Mouse (Mus musculus): ENCODE data around the gene Dpep2nb. TPM values are rescaled to one million over a fixed set of nuclear protein-coding genes. Genes with fewer than 3 reads are reported as not detected.
A peak's percentile ranks its signal among the peaks of the same experiment; 100 is the strongest.

Gene Dpep2nb
- polyA plus RNA-seq, 2 experiments: 0.05 to 0.17 TPM

- Histone ChIP-seq H3K4me3 (replicated peaks; ENCODE audit: low read length) (peak overlapping the region; percentile 90), H3K9me3 (ENCODE audit: control insufficient read depth, low read length) (no peaks in the 10 kb centered on the region), H3K4me2 (replicated peaks; ENCODE audit: low read depth, low read length, severe bottlenecking) (peak overlapping the region; percentile 76), H3K4me1 (ENCODE audit: control insufficient read depth, insufficient read depth, low read length) (peaks cover 28% of the 10 kb centered on the region), H3K27me3 (ENCODE audit: control insufficient read depth, insufficient read depth, low read length) (no peaks in the 10 kb centered on the region), H3K27ac (replicated peaks; ENCODE audit: low read depth, low read length) (no peak overlapping the region), H3K36me3 (ENCODE audit: control insufficient read depth, insufficient read depth, low read length) (peaks cover 16% of the 10 kb centered on the region; the same call in 1 of the 2 replicates), H3K9ac (ENCODE audit: low read depth, low read length, severe bottlenecking) (peak overlapping the region; percentile 92)
- DNase-seq (ENCODE audit: low spot score) (no peak), ATAC-seq (ENCODE audit: low FRiP score, low read depth) (no peak)
- WGBS: 47% methylated on average over 12 of the region's 12 CpGs
- no peak for TF ChIP-seq POLR2A (IDR thresholded peaks at IDR 0.05; ENCODE audit: borderline replicate concordance, extremely low read depth, insufficient read depth, insufficient read length)
Measured at GRCm38 (mm10) chr8:105964506-105965265, 41.1 kb downstream of the Dpep2nb start.

- H3K36me3 ChIP-seq (ENCODE audit: control insufficient read depth, insufficient read depth, low read length): peaks cover 41% of the 10 kb centered on the region
- H3K4me2 ChIP-seq (replicated peaks; ENCODE audit: low read depth, low read length, severe bottlenecking): no peak overlapping the region
- H3K4me1 ChIP-seq (ENCODE audit: control insufficient read depth, insufficient read depth, low read length): peaks cover 20% of the 10 kb centered on the region
- no peak for TF ChIP-seq POLR2A (IDR thresholded peaks at IDR 0.05; ENCODE audit: borderline replicate concordance, extremely low read depth, insufficient read depth, insufficient read length)
- no peaks in the 10 kb centered on the region for H3K9me3 ChIP-seq (ENCODE audit: control insufficient read depth, low read length)
- no peak overlapping the region for H3K27ac ChIP-seq (replicated peaks; ENCODE audit: low read depth, low read length)
- H3K9ac ChIP-seq (ENCODE audit: low read depth, low read length, severe bottlenecking): no peak overlapping the region
- ATAC-seq (ENCODE audit: low FRiP score, low read depth) (no peak), DNase-seq (ENCODE audit: low spot score) (no peak)
- 88% methylated on average over 10 of the region's 10 CpGs for WGBS
- H3K27me3 ChIP-seq (ENCODE audit: control insufficient read depth, insufficient read depth, low read length): no peaks in the 10 kb centered on the region
- no peak overlapping the region for H3K4me3 ChIP-seq (replicated peaks; ENCODE audit: low read length)
Measured at GRCm38 (mm10) chr8:105961536-105961935, 44.2 kb downstream of the Dpep2nb start.

GRCm38 (mm10) chr8:105961101-105961500, 44.7 kb downstream of the Dpep2nb start:
- DNase-seq (ENCODE audit: low spot score): no peak
- H3K4me2 ChIP-seq (replicated peaks; ENCODE audit: low read depth, low read length, severe bottlenecking): no peak overlapping the region
- no peak overlapping the region for H3K9ac ChIP-seq (ENCODE audit: low read depth, low read length, severe bottlenecking)
- no peak for ATAC-seq (ENCODE audit: low FRiP score, low read depth)
- peaks cover 45% of the 10 kb centered on the region for H3K36me3 ChIP-seq (ENCODE audit: control insufficient read depth, insufficient read depth, low read length)
- WGBS: 76% methylated on average over 14 of the region's 14 CpGs
- no peak for TF ChIP-seq POLR2A (IDR thresholded peaks at IDR 0.05; ENCODE audit: borderline replicate concordance, extremely low read depth, insufficient read depth, insufficient read length)
- H3K27ac ChIP-seq (replicated peaks; ENCODE audit: low read depth, low read length): no peak overlapping the region
- no peaks in the 10 kb centered on the region for H3K9me3 ChIP-seq (ENCODE audit: control insufficient read depth, low read length)
- H3K27me3 ChIP-seq (ENCODE audit: control insufficient read depth, insufficient read depth, low read length): no peaks in the 10 kb centered on the region
- peaks cover 17% of the 10 kb centered on the region for H3K4me1 ChIP-seq (ENCODE audit: control insufficient read depth, insufficient read depth, low read length)
- no peak overlapping the region for H3K4me3 ChIP-seq (replicated peaks; ENCODE audit: low read length)

- no peak overlapping the region for H3K9ac ChIP-seq (ENCODE audit: low read depth, low read length, severe bottlenecking)
- DNase-seq (ENCODE audit: low spot score) (no peak), ATAC-seq (ENCODE audit: low FRiP score, low read depth) (no peak)
- no peak overlapping the region for H3K4me2 ChIP-seq (replicated peaks; ENCODE audit: low read depth, low read length, severe bottlenecking)
- H3K4me3 ChIP-seq (replicated peaks; ENCODE audit: low read length): no peak overlapping the region
- H3K9me3 ChIP-seq (ENCODE audit: control insufficient read depth, low read length): no peaks in the 10 kb centered on the region
- H3K4me1 ChIP-seq (ENCODE audit: control insufficient read depth, insufficient read depth, low read length): peaks cover 6% of the 10 kb centered on the region
- peaks cover 61% of the 10 kb centered on the region for H3K36me3 ChIP-seq (ENCODE audit: control insufficient read depth, insufficient read depth, low read length)
- TF ChIP-seq POLR2A (IDR thresholded peaks at IDR 0.05; ENCODE audit: borderline replicate concordance, extremely low read depth, insufficient read depth, insufficient read length): no peak
- no peak overlapping the region for H3K27ac ChIP-seq (replicated peaks; ENCODE audit: low read depth, low read length)
- no peaks in the 10 kb centered on the region for H3K27me3 ChIP-seq (ENCODE audit: control insufficient read depth, insufficient read depth, low read length)
- WGBS: 66% methylated on average over 7 of the region's 7 CpGs
Measured at GRCm38 (mm10) chr8:105959350-105959749, 46.4 kb downstream of the Dpep2nb start.

- Histone ChIP-seq H3K27me3 (ENCODE audit: control insufficient read depth, insufficient read depth, low read length) (no peaks in the 10 kb centered on the region), H3K4me3 (replicated peaks; ENCODE audit: low read length) (no peak overlapping the region), H3K27ac (replicated peaks; ENCODE audit: low read depth, low read length) (no peak overlapping the region), H3K9ac (ENCODE audit: low read depth, low read length, severe bottlenecking) (no peak overlapping the region), H3K4me2 (replicated peaks; ENCODE audit: low read depth, low read length, severe bottlenecking) (no peak overlapping the region), H3K4me1 (ENCODE audit: control insufficient read depth, insufficient read depth, low read length) (no peaks in the 10 kb centered on the region), H3K36me3 (ENCODE audit: control insufficient read depth, insufficient read depth, low read length) (peaks cover 74% of the 10 kb centered on the region), H3K9me3 (ENCODE audit: control insufficient read depth, low read length) (no peaks in the 10 kb centered on the region)
- TF ChIP-seq POLR2A (IDR thresholded peaks at IDR 0.05; ENCODE audit: borderline replicate concordance, extremely low read depth, insufficient read depth, insufficient read length): no peak
- no peak for DNase-seq (ENCODE audit: low spot score)
- ATAC-seq (ENCODE audit: low FRiP score, low read depth): no peak
- 72% methylated on average over 4 of the region's 4 CpGs for WGBS
Measured at GRCm38 (mm10) chr8:105957813-105958212, 48.0 kb downstream of the Dpep2nb start.
